Mouse (Mus musculus) cerebellum, adult 2 months (tissue): ENCODE measurements around the gene Ndrg4. TPM values are rescaled to one million over a fixed set of nuclear protein-coding genes. Genes with fewer than 3 reads are reported as not detected.
"Not testable (repeated sequence)": the region's sequence is repeated elsewhere in the genome, so short reads cannot be mapped to it uniquely, and the experiment has no call there.

Source experiments
- DNase-seq, 2 experiments: peaks; one replicate each; pipeline ENCODE4 v3.0.0; 2021
- H3K27ac ChIP-seq: fragments of 200-500 bp; 2 replicates; pipeline ENCODE4 v1.5.1; 2012; ENCODE audit warnings: low read length, control low read depth, inconsistent platforms; ENCODE audit not compliant: insufficient read depth
- H3K27me3 ChIP-seq: fragments of 200-500 bp; 2 replicates; pipeline ENCODE4 v1.6.1; 2012; ENCODE audit warnings: inconsistent platforms, mild to moderate bottlenecking, low read length, moderate library complexity; ENCODE audit not compliant: control insufficient read depth, insufficient read depth
- H3K4me1 ChIP-seq: fragments of 200-500 bp; 2 replicates; pipeline ENCODE4 v1.6.1; 2011; ENCODE audit warnings: low read length; ENCODE audit not compliant: control insufficient read depth, insufficient read depth
- H3K4me3 ChIP-seq: fragments of 200-500 bp; replicated peaks from 2 replicates; pipeline ENCODE3; 2011; ENCODE audit warnings: mild to moderate bottlenecking, low read depth, low read length, control low read depth; ENCODE audit not compliant: insufficient read depth
- CTCF ChIP-seq: fragments of 200-500 bp; IDR thresholded peaks from 2 replicates; pipeline ENCODE4 v1.5.1; 2011; ENCODE audit warnings: low read depth, mild to moderate bottlenecking, control low read depth, low read length, moderate library complexity, borderline replicate concordance; ENCODE audit not compliant: insufficient read depth
- POLR2A ChIP-seq: fragments of 200-500 bp; IDR thresholded peaks from 2 replicates; pipeline ENCODE4 v1.6.1; 2011; ENCODE audit warnings: low read length, control low read depth, borderline replicate concordance; ENCODE audit not compliant: insufficient read depth
- WGBS: fragments of 180-500 bp; shearing (Covaris S2); methylation state at CpG from one replicate; pipeline ENCODE4 v1.1.7; 2018; 5-methylcytosine and 5-hydroxymethylcytosine counted together
- polyA plus RNA-seq: library from polyadenylated mRNA; depleted of rRNA; stranded (reverse); fragments of >200 nt; gene quantifications from 2 replicates; pipeline ENCODE4 v1.2.3, GENCODE M21; 2012

Gene Ndrg4
- polyA plus RNA-seq, 1 experiment = 1,940 TPM

DNA sequence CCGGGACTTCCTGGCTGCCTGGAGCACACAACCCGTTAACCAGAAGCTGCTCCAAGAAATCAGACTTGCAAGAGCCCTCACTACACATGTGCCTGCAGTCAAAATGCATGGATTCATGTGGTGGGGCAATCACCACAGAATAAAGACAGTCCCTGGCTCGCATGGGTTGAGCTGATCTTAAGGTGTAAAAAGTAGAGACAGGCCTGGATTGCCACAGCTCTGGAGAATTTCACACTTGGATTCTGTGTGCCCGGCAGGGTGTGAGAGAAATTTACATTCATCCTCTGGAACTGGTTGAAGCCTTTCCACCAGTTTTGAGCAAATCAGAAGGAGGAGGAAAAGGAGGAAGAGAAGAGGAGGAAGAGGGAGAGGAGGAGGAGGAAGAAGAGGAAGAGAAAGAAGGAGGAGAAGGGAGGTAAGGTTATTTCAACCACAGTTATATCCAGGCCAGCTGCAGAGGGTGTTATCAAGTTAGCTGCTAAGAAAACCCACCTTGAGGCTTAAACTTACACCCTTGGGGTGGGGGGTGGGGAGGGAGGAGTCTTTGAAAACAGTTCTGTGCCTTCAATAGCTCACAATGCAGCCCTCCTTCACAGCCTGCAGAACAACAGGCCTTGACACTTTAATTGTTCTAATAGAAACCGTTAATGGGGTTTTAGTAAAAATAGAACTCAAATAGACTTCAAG is 20.3 kb upstream of the Ndrg4 start:
- Histone ChIP-seq H3K4me1 (no peaks in the 10 kb centered on the region), H3K27me3 (no peaks in the 10 kb centered on the region), H3K27ac (no peak overlapping the region), H3K4me3 (no peak overlapping the region)
- WGBS = 62% methylated on average over 5 of the region's 5 CpGs
- no peak for TF ChIP-seq CTCF
- no peak for TF ChIP-seq POLR2A
- DNase-seq = no peak

DNA sequence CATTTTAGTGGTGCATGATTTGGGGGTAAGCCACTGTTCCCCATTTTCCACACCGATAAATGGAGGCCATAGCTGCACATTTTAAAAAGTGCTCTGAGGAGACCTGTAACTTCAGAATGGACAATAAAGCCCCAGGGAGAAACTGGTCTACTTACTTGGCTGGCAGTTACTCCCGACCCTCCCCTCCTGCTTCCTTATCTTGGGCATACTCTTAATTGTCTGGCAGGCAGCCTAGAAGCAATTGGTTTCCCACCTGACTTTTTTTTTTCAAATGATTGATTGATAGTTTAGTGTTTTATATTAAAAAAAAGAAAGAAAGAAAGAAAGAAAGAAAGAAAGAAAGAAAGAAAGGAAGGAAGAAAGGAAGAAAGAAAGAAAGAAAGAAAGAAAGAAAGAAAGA is 19.3 kb upstream of the Ndrg4 start:
- Histone ChIP-seq H3K27me3 (no peaks in the 10 kb centered on the region), H3K4me3 (no peak overlapping the region), H3K27ac (no peak overlapping the region), H3K4me1 (no peaks in the 10 kb centered on the region)
- 52% methylated on average over 2 of the region's 2 CpGs for WGBS
- no peak for TF ChIP-seq POLR2A
- no peak for TF ChIP-seq CTCF
- no peak for DNase-seq

DNA sequence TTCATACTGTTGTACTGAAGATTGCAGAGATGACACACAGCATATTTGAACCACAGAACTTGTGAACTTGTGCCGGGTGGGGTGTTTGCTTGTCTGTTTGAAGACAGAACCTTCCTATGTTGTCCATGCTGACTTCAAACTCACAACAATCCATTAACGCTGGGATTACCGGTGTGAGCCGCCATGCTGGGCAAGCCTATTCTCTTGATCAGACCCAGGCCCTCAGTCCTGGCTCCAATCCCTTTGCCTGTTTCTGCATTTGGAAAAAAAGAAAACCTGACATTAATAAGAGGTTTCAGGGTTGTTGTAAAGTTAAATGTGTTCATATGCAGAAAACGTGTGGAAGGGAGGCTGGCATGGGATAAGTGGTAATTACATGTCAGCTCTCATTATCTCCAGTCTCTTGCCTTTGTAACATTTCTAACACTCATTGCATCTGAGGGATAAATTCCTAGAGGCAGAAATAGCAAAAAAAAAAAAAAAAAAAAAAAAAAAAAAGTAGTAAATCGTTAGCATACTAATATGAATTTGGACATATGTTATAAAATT is 16.4 kb upstream of the Ndrg4 start:
- TF ChIP-seq CTCF (no peak), POLR2A (no peak)
- Histone ChIP-seq H3K4me1 (no peaks in the 10 kb centered on the region), H3K27ac (no peak overlapping the region), H3K4me3 (no peak overlapping the region), H3K27me3 (no peaks in the 10 kb centered on the region)
- 48% methylated on average over 6 of the region's 6 CpGs for WGBS
- no peak for DNase-seq

DNA sequence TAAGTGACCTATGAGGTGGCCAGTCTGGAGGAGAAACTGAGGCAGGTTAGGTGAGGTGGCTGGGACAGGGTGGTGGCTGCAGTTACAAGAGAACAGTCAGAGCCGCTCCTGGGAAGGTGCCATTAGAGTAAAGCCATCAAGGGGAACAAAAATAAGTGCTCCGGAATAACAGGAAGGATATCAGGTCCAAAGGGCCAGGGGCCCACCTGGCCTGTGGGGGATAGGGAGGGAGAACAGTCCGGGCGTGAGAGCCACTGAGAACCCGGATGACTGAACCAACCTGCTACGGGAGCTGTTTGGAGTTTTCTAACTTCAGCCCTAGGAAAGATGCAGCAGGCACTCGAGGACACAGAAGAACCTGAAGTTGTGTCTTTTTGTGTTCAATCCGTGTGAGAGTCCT is 15.7 kb upstream of the Ndrg4 start:
- WGBS = 77% methylated on average over 8 of the region's 8 CpGs
- Histone ChIP-seq H3K4me1 (no peaks in the 10 kb centered on the region), H3K27me3 (no peaks in the 10 kb centered on the region), H3K4me3 (no peak overlapping the region), H3K27ac (no peak overlapping the region)
- TF ChIP-seq POLR2A (no peak), CTCF (no peak)
- DNase-seq = no peak

DNA sequence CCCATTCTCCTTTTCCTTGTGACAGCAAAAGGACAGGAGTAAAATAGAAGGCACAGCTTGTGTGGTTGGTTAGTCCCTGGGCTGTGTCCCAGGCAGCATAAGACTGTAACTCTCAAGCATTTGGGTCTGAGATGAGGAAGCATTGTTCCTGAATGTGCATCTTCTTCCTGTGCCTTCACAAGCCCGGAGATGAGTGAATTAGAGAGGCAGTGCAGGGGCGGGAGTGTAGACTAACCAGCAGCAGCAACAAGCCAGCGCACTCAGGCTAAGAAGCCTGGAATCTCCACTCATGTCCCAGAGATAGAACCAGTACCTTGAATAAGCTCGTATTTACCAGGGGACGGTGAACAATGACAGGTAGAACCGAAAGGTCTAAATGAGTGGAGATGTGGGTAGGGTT is 15.2 kb upstream of the Ndrg4 start:
- Histone ChIP-seq H3K27ac (no peak overlapping the region), H3K4me1 (no peaks in the 10 kb centered on the region), H3K4me3 (no peak overlapping the region), H3K27me3 (no peaks in the 10 kb centered on the region)
- no peak for TF ChIP-seq POLR2A
- TF ChIP-seq CTCF = no peak
- DNase-seq = no peak
- 88% methylated on average over 6 of the region's 6 CpGs for WGBS

DNA sequence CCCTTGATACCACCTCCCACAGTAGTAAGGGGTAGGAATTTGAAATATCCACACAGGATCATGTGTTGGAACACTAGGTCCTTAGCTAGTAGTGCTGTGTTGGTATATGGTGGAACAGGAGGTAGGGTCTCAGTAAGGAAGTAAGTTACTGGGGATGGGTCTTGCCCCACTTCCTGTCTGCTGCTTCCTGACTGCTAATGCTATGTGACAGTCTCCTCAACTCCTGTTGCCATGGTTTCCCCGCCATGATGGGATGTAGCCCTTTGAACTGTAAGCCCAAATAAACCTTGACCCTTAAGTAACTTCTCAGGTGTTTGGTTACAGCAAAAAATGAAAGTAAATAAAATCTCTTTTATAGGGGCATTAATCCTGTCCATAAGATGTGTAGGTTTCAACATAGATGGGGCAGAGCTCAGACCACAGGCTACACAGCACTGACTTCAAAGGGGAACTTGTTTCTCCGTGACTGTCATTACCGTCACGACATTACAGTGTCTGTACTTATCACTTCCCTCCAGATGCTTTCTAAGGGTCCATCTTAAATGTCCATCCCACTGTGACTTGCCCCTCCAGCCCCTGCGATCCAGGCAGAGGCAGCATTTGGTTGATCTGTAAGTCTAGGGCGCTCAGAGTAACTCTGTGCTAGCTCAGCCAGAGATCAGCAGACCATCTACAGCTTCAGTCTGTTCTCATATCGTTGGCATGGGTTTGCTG is 13.7 kb upstream of the Ndrg4 start:
- TF ChIP-seq CTCF (no peak), POLR2A (no peak)
- no peak for DNase-seq
- no peaks in the 10 kb centered on the region for H3K27me3 ChIP-seq
- H3K4me3 ChIP-seq = no peak overlapping the region
- WGBS = 86% methylated on average over 7 of the region's 7 CpGs
- no peaks in the 10 kb centered on the region for H3K4me1 ChIP-seq
- H3K27ac ChIP-seq = no peak overlapping the region

DNA sequence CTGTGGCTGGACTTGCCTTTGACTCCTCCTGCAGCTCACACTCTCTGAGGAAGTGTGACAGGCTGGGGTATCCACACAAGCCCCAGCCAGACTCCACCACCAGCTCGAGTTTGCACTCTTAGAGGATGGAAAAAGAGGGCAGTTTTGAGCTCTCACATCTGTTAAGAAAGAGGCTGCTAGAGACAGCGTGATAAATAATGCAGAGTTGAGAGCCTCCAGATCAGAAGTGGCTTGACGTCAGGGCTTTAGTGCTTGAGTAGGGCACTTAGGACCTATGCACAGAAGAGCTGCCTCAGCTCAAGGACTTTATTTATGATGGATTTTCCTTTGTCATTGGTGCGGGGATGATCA is 13.2 kb upstream of the Ndrg4 start:
- no peaks in the 10 kb centered on the region for H3K4me1 ChIP-seq
- H3K27ac ChIP-seq = no peak overlapping the region
- WGBS = 76% methylated on average over 4 of the region's 4 CpGs

DNA sequence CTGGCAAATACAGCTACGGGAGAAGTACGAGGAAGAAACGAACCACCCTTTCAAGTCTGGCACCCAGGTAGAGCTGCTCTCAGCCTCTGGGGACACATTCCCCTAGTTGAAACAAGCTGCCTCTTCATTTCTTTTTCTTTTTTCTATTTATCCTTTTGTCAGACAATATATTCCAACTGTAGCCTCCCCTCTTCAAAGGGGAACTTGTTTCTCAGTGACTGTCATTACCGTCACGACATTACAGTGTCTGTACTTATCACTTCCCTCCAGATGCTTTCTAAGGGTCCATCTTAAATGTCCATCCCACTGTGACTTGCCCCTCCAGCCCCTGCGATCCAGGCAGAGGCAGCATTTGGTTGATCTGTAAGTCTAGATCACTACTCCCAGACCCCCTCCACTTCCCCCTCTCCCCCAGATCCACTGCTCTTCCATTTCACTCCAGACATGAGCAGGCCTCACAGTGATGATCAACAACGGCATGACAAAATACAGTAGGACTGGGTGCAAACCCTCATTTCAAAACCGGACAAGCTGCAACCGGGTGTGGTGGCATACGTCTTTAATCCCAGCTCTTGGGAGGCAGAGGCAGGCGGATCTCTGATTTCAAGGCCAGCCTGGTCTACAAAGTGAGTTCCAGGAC is 10.8 kb upstream of the Ndrg4 start:
- not testable (repeated sequence) for DNase-seq, H3K4me1 ChIP-seq, H3K4me3 ChIP-seq, H3K27me3 ChIP-seq, H3K27ac ChIP-seq
- 94% methylated on average over 11 of the region's 11 CpGs for WGBS

More for the DNA sequence above, 13.2 kb upstream of the Ndrg4 start:
- H3K4me3 ChIP-seq = no peak overlapping the region
- DNase-seq = no peak
- no peaks in the 10 kb centered on the region for H3K27me3 ChIP-seq
- no peak for TF ChIP-seq POLR2A
- TF ChIP-seq CTCF = no peak
